Comparison of ENCODE assay signal across 10 mouse cellular contexts in genomic region chr15:98005181-98005580, GRCm38 (mm10). TPM values are rescaled to one million over a fixed set of nuclear protein-coding genes. Genes with fewer than 3 reads are reported as not detected.
DNase-seq lines count a peak whose midpoint lies in the region; ATAC-seq and TF ChIP-seq lines count a peak whose summit lies in the region.
"Had no signal": no experiment of that assay in that cellular context is flagged by ENCODE, and none has a peak within 500 bp of the region (broad histone marks: within the 10 kb centered on the region; RNA-seq: fewer than 3 reads in every experiment).

No protein-coding gene starts in this region.

- peaks cover 29% of the 10 kb centered on the region for H3K4me1 ChIP-seq in liver, embryonic 12.5 days
- peaks cover 34% of the 10 kb centered on the region for H3K4me1 ChIP-seq in hindbrain, embryonic 16.5 days (ENCODE audit: control insufficient read depth, insufficient read depth, low read depth, low read length)
- H3K4me1 ChIP-seq in midbrain, postnatal 0 days (ENCODE audit: insufficient read depth, low read length) = peaks cover 32% of the 10 kb centered on the region

- no peak overlapping the region for H3K4me3 ChIP-seq in liver, embryonic 12.5 days
- H3K4me3 ChIP-seq in hindbrain, embryonic 16.5 days (ENCODE audit: low read length) = peak overlapping the region; percentile 49
- H3K4me3 ChIP-seq in midbrain, postnatal 0 days (ENCODE audit: low read depth, low read length) = peak overlapping the region; percentile 38

- 8% methylated on average over 11 of the region's 11 CpGs for WGBS in liver, embryonic 12.5 days (ENCODE audit: insufficient replicate concordance)
- 9% methylated on average over 11 of the region's 11 CpGs for WGBS in hindbrain, embryonic 16.5 days
- WGBS in midbrain, postnatal 0 days = 18% methylated on average over 11 of the region's 11 CpGs

- peak overlapping the region; percentile 51; the same call in 1 of the 2 replicates for H3K4me2 ChIP-seq in liver, embryonic 12.5 days
- peak overlapping the region; percentile 91 for H3K4me2 ChIP-seq in hindbrain, embryonic 16.5 days (ENCODE audit: low read length)
- peak overlapping the region; percentile 91 for H3K4me2 ChIP-seq in midbrain, postnatal 0 days (ENCODE audit: low read depth, low read length, poor library complexity, severe bottlenecking)

- ATAC-seq in liver, embryonic 12.5 days = no peak
- ATAC-seq in erythroblast, adult 5-6 weeks (replicated peaks; ENCODE audit: low FRiP score, poor library complexity, severe bottlenecking) = 0 out of 2 replicates have a peak, but pooled peaks have one; percentile 44
- no peak for ATAC-seq in hindbrain, embryonic 16.5 days
- ATAC-seq in midbrain, postnatal 0 days (ENCODE audit: low FRiP score) = no peak; the same call in 1 of the 2 replicates

- TF ChIP-seq CTCF in midbrain, postnatal 0 days (IDR thresholded peaks at IDR 0.05) = no peak

- no peak overlapping the region for H3K27ac ChIP-seq in liver, embryonic 12.5 days
- no peak overlapping the region for H3K27ac ChIP-seq in hindbrain, embryonic 16.5 days (ENCODE audit: low read depth, low read length)
- H3K27ac ChIP-seq in midbrain, postnatal 0 days (ENCODE audit: low read depth, low read length) = no peak overlapping the region

- peaks cover 100% of the 10 kb centered on the region for H3K27me3 ChIP-seq in liver, embryonic 12.5 days (replicated peaks)
- H3K27me3 ChIP-seq in hindbrain, embryonic 16.5 days (replicated peaks; ENCODE audit: control insufficient read depth, insufficient read depth, low read length) = peaks cover 16% of the 10 kb centered on the region
- H3K27me3 ChIP-seq in midbrain, postnatal 0 days (ENCODE audit: insufficient read depth, low read length) = peaks cover 28% of the 10 kb centered on the region

- no peaks in the 10 kb centered on the region for H3K9me3 ChIP-seq in liver, embryonic 12.5 days (replicated peaks)
- H3K9me3 ChIP-seq in hindbrain, embryonic 16.5 days (ENCODE audit: control insufficient read depth, low read length) = no peaks in the 10 kb centered on the region
- no peaks in the 10 kb centered on the region for H3K9me3 ChIP-seq in midbrain, postnatal 0 days (ENCODE audit: low read length)

- DNase-seq in liver = no peak
- no peak for DNase-seq in midbrain, postnatal 0 days (ENCODE audit: low spot score)
- no peak for DNase-seq in testis, postnatal 10 days (ENCODE audit: low spot score)
- DNase-seq in layer of hippocampus, postnatal 36 days = no peak
- no peak for DNase-seq in T-cell, adult 2 months (ENCODE audit: low spot score)
- DNase-seq: lung, adult 18-20 months had no signal

- H3K9ac ChIP-seq in liver, embryonic 12.5 days = no peak overlapping the region
- peak overlapping the region; percentile 7; the same call in 1 of the 2 replicates for H3K9ac ChIP-seq in hindbrain, embryonic 16.5 days (ENCODE audit: low read depth, low read length)
- H3K9ac ChIP-seq in midbrain, postnatal 0 days (replicated peaks; ENCODE audit: low read length, poor library complexity, severe bottlenecking) = peak overlapping the region; percentile 42; the same call in 1 of the 2 replicates

- no peaks in the 10 kb centered on the region for H3K36me3 ChIP-seq in liver, embryonic 12.5 days
- no peaks in the 10 kb centered on the region for H3K36me3 ChIP-seq in hindbrain, embryonic 16.5 days (ENCODE audit: control insufficient read depth, insufficient read depth, low read length)
- no peaks in the 10 kb centered on the region for H3K36me3 ChIP-seq in midbrain, postnatal 0 days (ENCODE audit: insufficient read depth, low read length)

RNA-seq across cellular contexts. Expression of gene Col2a1, which starts 0.7 kb away (rescaled TPM):
- polyA plus RNA-seq in liver, embryonic 12.5 days (2016; fragmentation: Nextera tagmentation; extraction: Ambion mirVana) = 1.1 and 1.3 TPM in 2 replicates
- not detected in 2 replicates for total RNA-seq in erythroblast, adult 5-6 weeks (2015; ENCODE audit: low replicate concordance)
- total RNA-seq in erythroblast, adult 5-6 weeks (2017; ENCODE audit: low replicate concordance) = not detected in 2 replicates
- polyA plus RNA-seq in hindbrain, embryonic 16.5 days (2015; fragmentation: Nextera tagmentation; extraction: Ambion mirVana) = 11.9 and 43.4 TPM in 2 replicates
- 13.8 and 17.8 TPM in 2 replicates for total RNA-seq in midbrain, postnatal 0 days (2014; rRNA removed)
- 4.9 and 6.2 TPM in 2 replicates for polyA plus RNA-seq in midbrain, postnatal 0 days (2015; fragmentation: Nextera tagmentation; extraction: Ambion mirVana)
- total RNA-seq in layer of hippocampus, postnatal 36 days (2021) = under 1 TPM; 0.47 to 0.48 TPM
- polyA plus RNA-seq: large intestine, adult 2 months had no signal

RNA-seq across cellular contexts. Expression of gene Tmem106c, which starts 41.2 kb away (rescaled TPM):
- 15.6 and 18.1 TPM in 2 replicates for polyA plus RNA-seq in liver, embryonic 12.5 days (2016; fragmentation: Nextera tagmentation; extraction: Ambion mirVana)
- total RNA-seq in erythroblast, adult 5-6 weeks (2015; ENCODE audit: low replicate concordance) = 8.2 and 18.3 TPM in 2 replicates
- 1.4 and 4.3 TPM in 2 replicates for total RNA-seq in erythroblast, adult 5-6 weeks (2017; ENCODE audit: low replicate concordance)
- 58.3 and 60.6 TPM in 2 replicates for polyA plus RNA-seq in hindbrain, embryonic 16.5 days (2015; fragmentation: Nextera tagmentation; extraction: Ambion mirVana)
- 40.3 and 57.7 TPM in 2 replicates for total RNA-seq in midbrain, postnatal 0 days (2014; rRNA removed)
- polyA plus RNA-seq in midbrain, postnatal 0 days (2015; fragmentation: Nextera tagmentation; extraction: Ambion mirVana) = 43.8 and 49.2 TPM in 2 replicates
- 10 to 100 TPM; 29.1 to 30.4 TPM for total RNA-seq in layer of hippocampus, postnatal 36 days (2021)

Comparison
In these comparisons a context has a peak if more than half of its experiments do, and no peak if none do; other contexts are left out.
1. RNA of gene Col2a1, which starts 0.7 kb away (total RNA-seq): 13.8 to 17.8 TPM in midbrain, postnatal 0 days; 0.47 to 0.48 TPM in layer of hippocampus, postnatal 36 days and not detected in erythroblast, adult 5-6 weeks; every median in the first group is over 10 times any median in the second.
2. Peak in every context shown above with its lines, with median percentiles within 50 percentile points of each other: H3K4me2 ChIP-seq.